Mouse (Mus musculus) liver, postnatal 0 days (tissue): Measurements from ENCODE around the gene Tmem82.

Experiments used
- CTCF ChIP-seq: sonication (generic); IDR thresholded peaks from 2 replicates; pipeline ENCODE4 v1.5.1; 2016; ENCODE audit warnings: antibody characterized with exemption, low read depth
- EP300 ChIP-seq: IDR thresholded peaks from 2 replicates; pipeline ENCODE4 v1.6.1; 2016; ENCODE audit warnings: antibody characterized with exemption, low read depth, mild to moderate bottlenecking

DNA sequence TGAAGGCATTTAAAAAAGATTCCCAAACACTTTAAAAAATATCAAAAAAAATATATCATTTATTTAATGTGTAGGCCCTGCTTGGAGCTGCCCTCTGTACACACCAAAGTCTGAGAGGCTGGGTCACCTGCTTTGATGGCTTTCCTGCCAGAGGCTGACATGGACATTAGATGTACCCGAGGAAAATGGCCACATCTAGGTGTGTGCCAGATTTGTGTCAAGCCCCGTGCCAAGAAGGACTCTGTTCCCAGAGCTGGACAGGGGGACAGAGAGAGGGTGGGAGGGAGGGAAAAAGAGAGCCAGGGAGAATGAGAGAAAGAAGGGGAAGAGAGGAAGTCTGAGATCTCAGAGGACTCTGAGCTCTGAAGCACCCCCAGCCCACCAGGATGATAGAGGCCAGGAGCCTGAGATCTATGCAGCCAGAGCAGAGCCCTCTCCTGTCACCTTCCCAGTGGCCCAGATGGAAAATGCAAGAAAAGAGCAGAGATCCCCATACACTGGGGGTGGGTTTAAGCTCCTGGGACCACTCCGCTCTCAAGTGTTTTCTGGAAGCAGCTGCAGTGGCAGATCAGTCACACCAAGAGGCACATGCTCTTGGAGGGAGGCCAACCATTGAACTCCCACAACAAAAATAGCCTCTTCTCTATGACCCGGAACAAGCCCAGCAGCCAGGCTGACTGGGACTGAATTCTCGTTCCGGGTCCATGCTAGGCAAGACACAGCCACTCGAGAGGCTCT, 24.9 kb upstream of the Tmem82 start:
- TF ChIP-seq CTCF = no peak
- no peak for TF ChIP-seq EP300
